Mouse (Mus musculus): ENCODE results near the gene Kdsr.

DNA sequence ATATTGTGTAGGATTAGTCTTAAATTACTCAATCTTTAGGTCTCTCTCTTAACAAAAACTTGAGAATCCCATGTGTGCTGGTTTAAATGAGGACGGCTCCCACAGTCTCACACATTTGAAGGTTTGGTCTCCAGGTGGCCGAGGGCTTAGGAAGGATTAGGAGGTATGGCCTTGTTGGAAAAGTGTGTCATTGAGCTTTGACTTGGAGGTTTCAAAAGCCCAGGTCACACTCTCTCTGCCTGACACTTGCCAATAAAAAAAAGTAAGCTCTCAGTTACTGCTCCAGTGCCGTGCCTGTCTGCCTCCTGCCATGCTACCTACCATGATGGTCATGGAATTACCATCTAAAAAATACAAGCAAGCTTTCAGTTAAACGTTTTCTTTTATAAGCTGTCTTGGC lies 15.4 kb upstream of the Kdsr start:
- no peak for TF ChIP-seq CTCF (IDR thresholded peaks at IDR 0.05; ENCODE audit: low read depth)
- no peak for TF ChIP-seq EP300 (IDR thresholded peaks at IDR 0.05; ENCODE audit: low read depth)
